Mouse (Mus musculus): ENCODE measurements around the gene St3gal5. TPM values are rescaled to one million over a fixed set of nuclear protein-coding genes. Genes with fewer than 3 reads are reported as not detected.

Gene St3gal5
- polyA plus RNA-seq, 1 experiment from 2014 or later, result 206 TPM

GRCm38 (mm10) chr6:72132671-72133214 is 35.4 kb downstream of the St3gal5 start:
- Histone ChIP-seq H3K36me3 (ENCODE audit: control insufficient read depth, insufficient read depth) (peaks cover 86% of the 10 kb centered on the region), H3K27ac (ENCODE audit: low read length) (peak overlapping the region; percentile 33; the same call in 1 of the 2 replicates), H3K9me3 (replicated peaks; ENCODE audit: control insufficient read depth, low read length) (no peaks in the 10 kb centered on the region), H3K9ac (ENCODE audit: low read depth, low read length) (no peak overlapping the region), H3K4me2 (ENCODE audit: low read depth, low read length) (no peak overlapping the region), H3K4me3 (ENCODE audit: low read depth, low read length) (no peak overlapping the region), H3K27me3 (ENCODE audit: control insufficient read depth, insufficient read depth, low read depth, low read length) (no peaks in the 10 kb centered on the region), H3K4me1 (ENCODE audit: control insufficient read depth, low read depth, low read length) (peaks cover 35% of the 10 kb centered on the region)
- ATAC-seq (ENCODE audit: low read depth), result no peak
- WGBS (ENCODE audit: insufficient replicate concordance), result 90% methylated on average over 8 of the region's 8 CpGs

- WGBS (ENCODE audit: insufficient replicate concordance), result 36% methylated on average over 9 of the region's 9 CpGs
- Histone ChIP-seq H3K4me3 (ENCODE audit: low read depth, low read length) (no peak overlapping the region), H3K27ac (ENCODE audit: low read length) (peak overlapping the region; percentile 82), H3K9me3 (replicated peaks; ENCODE audit: control insufficient read depth, low read length) (no peaks in the 10 kb centered on the region), H3K27me3 (ENCODE audit: control insufficient read depth, insufficient read depth, low read depth, low read length) (no peaks in the 10 kb centered on the region), H3K9ac (ENCODE audit: low read depth, low read length) (peak overlapping the region; percentile 40), H3K36me3 (ENCODE audit: control insufficient read depth, insufficient read depth) (peaks cover 68% of the 10 kb centered on the region), H3K4me1 (ENCODE audit: control insufficient read depth, low read depth, low read length) (peaks cover 41% of the 10 kb centered on the region), H3K4me2 (ENCODE audit: low read depth, low read length) (peak overlapping the region; percentile 12)
- peak; percentile 73 for ATAC-seq (ENCODE audit: low read depth)
Observed at GRCm38 (mm10) chr6:72134850-72135515, 37.6 kb downstream of the St3gal5 start.

GRCm38 (mm10) chr6:72136016-72136415 is 38.6 kb downstream of the St3gal5 start:
- Histone ChIP-seq H3K27me3 (ENCODE audit: control insufficient read depth, insufficient read depth, low read depth, low read length) (no peaks in the 10 kb centered on the region), H3K9me3 (replicated peaks; ENCODE audit: control insufficient read depth, low read length) (no peaks in the 10 kb centered on the region), H3K27ac (ENCODE audit: low read length) (peak overlapping the region; percentile 14), H3K36me3 (ENCODE audit: control insufficient read depth, insufficient read depth) (peaks cover 68% of the 10 kb centered on the region), H3K4me1 (ENCODE audit: control insufficient read depth, low read depth, low read length) (peaks cover 50% of the 10 kb centered on the region), H3K4me3 (ENCODE audit: low read depth, low read length) (no peak overlapping the region), H3K4me2 (ENCODE audit: low read depth, low read length) (no peak overlapping the region), H3K9ac (ENCODE audit: low read depth, low read length) (no peak overlapping the region)
- 42% methylated on average over 5 of the region's 5 CpGs for WGBS (ENCODE audit: insufficient replicate concordance)
- peak; percentile 32 for ATAC-seq (ENCODE audit: low read depth)

GRCm38 (mm10) chr6:72136543-72136942 is 39.2 kb downstream of the St3gal5 start:
- Histone ChIP-seq H3K27me3 (ENCODE audit: control insufficient read depth, insufficient read depth, low read depth, low read length) (no peaks in the 10 kb centered on the region), H3K4me2 (ENCODE audit: low read depth, low read length) (no peak overlapping the region), H3K4me3 (ENCODE audit: low read depth, low read length) (no peak overlapping the region), H3K27ac (ENCODE audit: low read length) (no peak overlapping the region; the same call in 1 of the 2 replicates), H3K9me3 (replicated peaks; ENCODE audit: control insufficient read depth, low read length) (no peaks in the 10 kb centered on the region), H3K9ac (ENCODE audit: low read depth, low read length) (no peak overlapping the region), H3K4me1 (ENCODE audit: control insufficient read depth, low read depth, low read length) (peaks cover 54% of the 10 kb centered on the region), H3K36me3 (ENCODE audit: control insufficient read depth, insufficient read depth) (peaks cover 69% of the 10 kb centered on the region)
- ATAC-seq (ENCODE audit: low read depth), result no peak
- 84% methylated on average over 10 of the region's 10 CpGs for WGBS (ENCODE audit: insufficient replicate concordance)

GRCm38 (mm10) chr6:72139508-72140193 is 42.3 kb downstream of the St3gal5 start:
- no peaks in the 10 kb centered on the region for H3K27me3 ChIP-seq (ENCODE audit: control insufficient read depth, insufficient read depth, low read depth, low read length)
- peaks cover 36% of the 10 kb centered on the region for H3K4me1 ChIP-seq (ENCODE audit: control insufficient read depth, low read depth, low read length)
- H3K4me3 ChIP-seq (ENCODE audit: low read depth, low read length), result no peak overlapping the region
- peaks cover 73% of the 10 kb centered on the region for H3K36me3 ChIP-seq (ENCODE audit: control insufficient read depth, insufficient read depth)
- H3K9me3 ChIP-seq (replicated peaks; ENCODE audit: control insufficient read depth, low read length), result no peaks in the 10 kb centered on the region
- peak overlapping the region; percentile 29; the same call in 1 of the 2 replicates for H3K27ac ChIP-seq (ENCODE audit: low read length)
- H3K4me2 ChIP-seq (ENCODE audit: low read depth, low read length), result no peak overlapping the region
- no peak overlapping the region for H3K9ac ChIP-seq (ENCODE audit: low read depth, low read length)
- 60% methylated on average over 9 of the region's 9 CpGs for WGBS (ENCODE audit: insufficient replicate concordance)
- no peak; the same call in 1 of the 2 replicates for ATAC-seq (ENCODE audit: low read depth)

- Histone ChIP-seq H3K4me3 (ENCODE audit: low read depth, low read length) (no peak overlapping the region), H3K4me2 (ENCODE audit: low read depth, low read length) (no peak overlapping the region), H3K9me3 (replicated peaks; ENCODE audit: control insufficient read depth, low read length) (no peaks in the 10 kb centered on the region), H3K9ac (ENCODE audit: low read depth, low read length) (no peak overlapping the region), H3K27ac (ENCODE audit: low read length) (peak overlapping the region; percentile 29), H3K27me3 (ENCODE audit: control insufficient read depth, insufficient read depth, low read depth, low read length) (no peaks in the 10 kb centered on the region), H3K4me1 (ENCODE audit: control insufficient read depth, low read depth, low read length) (peaks cover 28% of the 10 kb centered on the region), H3K36me3 (ENCODE audit: control insufficient read depth, insufficient read depth) (peaks cover 75% of the 10 kb centered on the region)
- 19% methylated on average over 8 of the region's 8 CpGs for WGBS (ENCODE audit: insufficient replicate concordance)
- peak; percentile 39 for ATAC-seq (ENCODE audit: low read depth)
Observed at GRCm38 (mm10) chr6:72140371-72140770, 43.0 kb downstream of the St3gal5 start.

- Histone ChIP-seq H3K9me3 (replicated peaks; ENCODE audit: control insufficient read depth, low read length) (no peaks in the 10 kb centered on the region), H3K27me3 (ENCODE audit: control insufficient read depth, insufficient read depth, low read depth, low read length) (no peaks in the 10 kb centered on the region), H3K4me3 (ENCODE audit: low read depth, low read length) (no peak overlapping the region), H3K9ac (ENCODE audit: low read depth, low read length) (no peak overlapping the region), H3K4me2 (ENCODE audit: low read depth, low read length) (no peak overlapping the region), H3K27ac (ENCODE audit: low read length) (0 out of 2 replicates have a peak overlapping the region, but pooled peaks have one; percentile 33), H3K4me1 (ENCODE audit: control insufficient read depth, low read depth, low read length) (peaks cover 22% of the 10 kb centered on the region), H3K36me3 (ENCODE audit: control insufficient read depth, insufficient read depth) (peaks cover 70% of the 10 kb centered on the region)
- WGBS (ENCODE audit: insufficient replicate concordance), result 70% methylated on average over 10 of the region's 10 CpGs
- peak; percentile 19 for ATAC-seq (ENCODE audit: low read depth)
Observed at GRCm38 (mm10) chr6:72141191-72141590, 43.8 kb downstream of the St3gal5 start.

GRCm38 (mm10) chr6:72142561-72142960 is 45.2 kb downstream of the St3gal5 start:
- Histone ChIP-seq H3K36me3 (ENCODE audit: control insufficient read depth, insufficient read depth) (peaks cover 69% of the 10 kb centered on the region), H3K27ac (ENCODE audit: low read length) (no peak overlapping the region), H3K4me2 (ENCODE audit: low read depth, low read length) (no peak overlapping the region), H3K9ac (ENCODE audit: low read depth, low read length) (no peak overlapping the region), H3K9me3 (replicated peaks; ENCODE audit: control insufficient read depth, low read length) (no peaks in the 10 kb centered on the region), H3K4me1 (ENCODE audit: control insufficient read depth, low read depth, low read length) (peaks cover 19% of the 10 kb centered on the region), H3K4me3 (ENCODE audit: low read depth, low read length) (no peak overlapping the region), H3K27me3 (ENCODE audit: control insufficient read depth, insufficient read depth, low read depth, low read length) (no peaks in the 10 kb centered on the region)
- peak; percentile 33; the same call in 1 of the 2 replicates for ATAC-seq (ENCODE audit: low read depth)
- WGBS (ENCODE audit: insufficient replicate concordance), result 84% methylated on average over 4 of the region's 4 CpGs

GRCm38 (mm10) chr6:72144353-72144752 is 47.0 kb downstream of the St3gal5 start:
- Histone ChIP-seq H3K27me3 (ENCODE audit: control insufficient read depth, insufficient read depth, low read depth, low read length) (no peaks in the 10 kb centered on the region), H3K4me2 (ENCODE audit: low read depth, low read length) (no peak overlapping the region), H3K27ac (ENCODE audit: low read length) (no peak overlapping the region), H3K36me3 (ENCODE audit: control insufficient read depth, insufficient read depth) (peaks cover 87% of the 10 kb centered on the region), H3K4me1 (ENCODE audit: control insufficient read depth, low read depth, low read length) (peaks cover 19% of the 10 kb centered on the region), H3K4me3 (ENCODE audit: low read depth, low read length) (no peak overlapping the region), H3K9ac (ENCODE audit: low read depth, low read length) (no peak overlapping the region), H3K9me3 (replicated peaks; ENCODE audit: control insufficient read depth, low read length) (peaks cover 5% of the 10 kb centered on the region)
- ATAC-seq (ENCODE audit: low read depth), result no peak
- 94% methylated on average over 7 of the region's 7 CpGs for WGBS (ENCODE audit: insufficient replicate concordance)
